Mouse (Mus musculus): Measurements from ENCODE around the gene Hadhb.

Gene Hadhb

DNA sequence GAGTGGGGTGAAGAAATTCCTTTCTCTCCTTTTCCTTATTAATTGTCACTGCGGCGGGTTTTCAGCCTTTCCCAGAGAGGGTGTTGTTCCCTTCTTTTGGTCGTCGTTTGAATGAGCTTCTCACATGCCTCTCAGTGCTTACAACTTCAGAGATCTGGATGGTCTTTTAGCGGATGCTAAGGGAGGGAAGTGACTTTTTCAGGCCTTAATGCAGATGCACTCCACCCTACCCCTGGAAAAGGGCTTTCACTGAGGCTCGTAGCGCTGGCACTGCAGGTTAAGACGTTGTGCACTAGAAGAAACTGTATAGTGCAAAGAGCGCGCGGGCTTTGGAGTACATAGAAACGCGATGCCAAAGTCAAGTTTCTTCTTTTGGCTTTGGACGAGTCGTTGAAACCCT, 78.0 kb downstream of the Hadhb start:
- peak; percentile 67 for DNase-seq (ENCODE audit: low spot score)

DNA sequence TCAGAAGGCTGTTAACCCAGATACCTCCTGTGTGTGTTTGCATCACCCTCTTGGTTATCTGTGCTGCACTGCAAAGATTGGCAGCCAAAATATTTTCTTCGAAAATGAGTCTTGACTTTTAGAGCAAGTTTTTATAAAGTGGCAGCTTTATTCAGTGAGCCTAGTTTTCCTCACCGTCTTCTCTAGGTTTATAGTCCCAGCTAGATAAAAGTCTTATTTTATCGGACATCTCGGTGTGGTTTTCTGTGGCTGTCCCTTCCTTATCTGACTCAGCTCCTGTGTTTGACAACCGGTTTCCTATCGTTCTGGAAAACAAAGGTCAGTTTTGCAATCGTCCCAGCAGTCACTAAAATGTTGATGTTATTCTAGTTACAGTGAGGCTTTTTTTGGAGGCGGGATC, 78.9 kb downstream of the Hadhb start:
- DNase-seq (ENCODE audit: low spot score) = no peak

Data from embryo, embryonic 10.5 days (tissue).